In genomic region chr13:51201985-51202843, GRCm38 (mm10) we compare ENCODE assay signal across 8 mouse cellular contexts. TPM values are rescaled to one million over a fixed set of nuclear protein-coding genes. Genes with fewer than 3 reads are reported as not detected.
DNase-seq lines count a peak whose midpoint lies in the region; ATAC-seq and TF ChIP-seq lines count a peak whose summit lies in the region.
"Not testable (repeated sequence)": the region's sequence is repeated elsewhere in the genome, so short reads cannot be mapped to it uniquely, and the experiment has no call there.

No protein-coding gene starts in this region.

- H3K4me1 ChIP-seq in ES-E14 (ENCODE audit: control insufficient read depth in 2 of 2, insufficient read depth in 2 of 2, low read length in 2 of 2, poor library complexity in 1 of 2), result peaks cover 3 to 11% of the 10 kb centered on the region in 2 experiments; a peak in 1 of 4 replicates
- not testable (repeated sequence) for H3K4me1 ChIP-seq in embryonic facial prominence, embryonic 15.5 days; hindbrain, embryonic 13.5 days (replicated peaks); liver, embryonic 15.5 days (replicated peaks); midbrain, embryonic 13.5 days (replicated peaks); stomach, embryonic 14.5 days (ENCODE audit: control insufficient read depth, insufficient read depth, low read length)

- in situ Hi-C loops in ES-E14 (cut with MboI; ENCODE audit: low sequenced_read_pairs in 2 of 2, unreplicated experiment in 2 of 2), result not testable (repeated sequence)

- H3K36me3 ChIP-seq in ES-E14 (ENCODE audit: control insufficient read depth, insufficient read depth, low read length, poor library complexity, severe bottlenecking); embryonic facial prominence, embryonic 15.5 days; hindbrain, embryonic 13.5 days; liver, embryonic 15.5 days (replicated peaks); midbrain, embryonic 13.5 days; stomach, embryonic 14.5 days (ENCODE audit: control insufficient read depth, insufficient read depth, low read length): not testable (repeated sequence)

- not testable (repeated sequence) for H3K27me3 ChIP-seq in embryonic facial prominence, embryonic 15.5 days; hindbrain, embryonic 13.5 days; liver, embryonic 15.5 days; midbrain, embryonic 13.5 days; stomach, embryonic 14.5 days (ENCODE audit: control insufficient read depth, insufficient read depth, low read length)

- ATAC-seq in embryonic facial prominence, embryonic 15.5 days (ENCODE audit: insufficient number of reproducible peaks, low FRiP score, low TSS enrichment, low read depth); hindbrain, embryonic 13.5 days (ENCODE audit: low FRiP score); stomach, embryonic 14.5 days (ENCODE audit: insufficient number of reproducible peaks, insufficient read depth, low FRiP score, low read depth): not testable (repeated sequence)
- peak; percentile 78 for ATAC-seq in granulocyte monocyte progenitor cell, adult 5-6 weeks (replicated peaks; ENCODE audit: poor library complexity, severe bottlenecking)
- ATAC-seq in liver, embryonic 15.5 days (ENCODE audit: insufficient read depth), result peak; percentile 84
- ATAC-seq in midbrain, embryonic 13.5 days, result peak; percentile 84

- DNase-seq in ES-E14 (ENCODE audit: low read depth, low spot score); layer of hippocampus, adult 2 months (ENCODE audit: low spot score in 2 of 2): not testable (repeated sequence)

- not testable (repeated sequence) for H3K9me3 ChIP-seq in ES-E14 (ENCODE audit: control insufficient read depth, insufficient read depth, low read depth, low read length); embryonic facial prominence, embryonic 15.5 days (replicated peaks); hindbrain, embryonic 13.5 days; liver, embryonic 15.5 days (replicated peaks); midbrain, embryonic 13.5 days; stomach, embryonic 14.5 days (ENCODE audit: control insufficient read depth, low read depth, low read length)

- H3K4me3 ChIP-seq in ES-E14 (ENCODE audit: insufficient read depth in 1 of 2, low read depth in 1 of 2, low read length in 2 of 2, poor library complexity in 1 of 2, severe bottlenecking in 1 of 2), result peak overlapping the region; percentile 39 to 68
- peak overlapping the region; percentile 32 for H3K4me3 ChIP-seq in embryonic facial prominence, embryonic 15.5 days (replicated peaks)
- peak overlapping the region; percentile 36 for H3K4me3 ChIP-seq in hindbrain, embryonic 13.5 days
- H3K4me3 ChIP-seq in layer of hippocampus, adult 2 months, result peak overlapping the region; percentile 51
- not testable (repeated sequence) for H3K4me3 ChIP-seq in liver, embryonic 15.5 days (replicated peaks)
- H3K4me3 ChIP-seq in midbrain, embryonic 13.5 days (replicated peaks), result peak overlapping the region; percentile 33
- 0 out of 2 replicates have a peak overlapping the region, but pooled peaks have one; percentile 9 for H3K4me3 ChIP-seq in stomach, embryonic 14.5 days (ENCODE audit: low read depth, low read length)

- TF ChIP-seq CTCF in layer of hippocampus, adult 2 months (conservative IDR thresholded peaks at IDR 0.05), result not testable (repeated sequence)

- H3K9ac ChIP-seq in ES-E14 (ENCODE audit: insufficient read depth, low read depth, low read length, poor library complexity, severe bottlenecking), result peak overlapping the region; percentile 78
- H3K9ac ChIP-seq in embryonic facial prominence, embryonic 15.5 days; hindbrain, embryonic 13.5 days; liver, embryonic 15.5 days; midbrain, embryonic 13.5 days (replicated peaks); stomach, embryonic 14.5 days (replicated peaks; ENCODE audit: low read depth, low read length): not testable (repeated sequence)

- H3K4me2 ChIP-seq in embryonic facial prominence, embryonic 15.5 days (replicated peaks), result peak overlapping the region; percentile 55
- peak overlapping the region; percentile 56 for H3K4me2 ChIP-seq in hindbrain, embryonic 13.5 days
- peak overlapping the region; percentile 49 for H3K4me2 ChIP-seq in liver, embryonic 15.5 days
- H3K4me2 ChIP-seq in midbrain, embryonic 13.5 days (replicated peaks), result peak overlapping the region; percentile 56
- peak overlapping the region; percentile 47 for H3K4me2 ChIP-seq in stomach, embryonic 14.5 days (replicated peaks; ENCODE audit: low read depth, low read length)

- WGBS in embryonic facial prominence, embryonic 15.5 days, result 51% methylated on average over 29 of the region's 36 CpGs
- WGBS in hindbrain, embryonic 13.5 days, result 47% methylated on average over 31 of the region's 36 CpGs
- WGBS in liver, embryonic 15.5 days (ENCODE audit: insufficient replicate concordance), result 28% methylated on average over 32 of the region's 36 CpGs
- 49% methylated on average over 27 of the region's 36 CpGs for WGBS in midbrain, embryonic 13.5 days
- 41% methylated on average over 29 of the region's 36 CpGs for WGBS in stomach, embryonic 14.5 days

- H3K27ac ChIP-seq in ES-E14 (ENCODE audit: insufficient read depth, low read depth, low read length, poor library complexity, severe bottlenecking), result peak overlapping the region; percentile 91
- H3K27ac ChIP-seq in embryonic facial prominence, embryonic 15.5 days (replicated peaks); hindbrain, embryonic 13.5 days; liver, embryonic 15.5 days (replicated peaks); midbrain, embryonic 13.5 days; stomach, embryonic 14.5 days (ENCODE audit: low read length): not testable (repeated sequence)
- H3K27ac ChIP-seq in layer of hippocampus, adult 2 months, result peak overlapping the region; percentile 62; the same call in 1 of the 2 replicates

RNA-seq across cellular contexts. Expression of gene Nxnl2, which starts 31.4 kb away (rescaled TPM):
- total RNA-seq in ES-E14 (2012; rRNA removed), result 1.0 and 1.1 TPM in 2 replicates
- 3.1 and 4.4 TPM in 2 replicates for polyA plus RNA-seq in embryonic facial prominence, embryonic 15.5 days (2015; fragmentation: Nextera tagmentation; extraction: Ambion mirVana)
- not detected in 2 replicates for total RNA-seq in granulocyte monocyte progenitor cell, adult 5-6 weeks (2014; fragmentation: Nextera tagmentation)
- total RNA-seq in granulocyte monocyte progenitor cell, adult 5-6 weeks (2017), result not detected in 2 replicates
- 0.76 and 0.77 TPM in 2 replicates for polyA plus RNA-seq in hindbrain, embryonic 13.5 days (2015; fragmentation: Nextera tagmentation; extraction: Ambion mirVana)
- total RNA-seq in layer of hippocampus, adult 2 months (2021), result under 1 TPM in 1 of 2 experiments, not detected in 1; 0.31 TPM
- 0.10 and 0.12 TPM in 2 replicates for polyA plus RNA-seq in liver, embryonic 15.5 days (2015; fragmentation: Nextera tagmentation; extraction: Ambion mirVana)
- polyA plus RNA-seq in midbrain, embryonic 13.5 days (2015; fragmentation: Nextera tagmentation; extraction: Ambion mirVana), result 0.50 and 0.67 TPM in 2 replicates
- polyA plus RNA-seq in stomach, embryonic 14.5 days (2014; fragmentation: Nextera tagmentation; extraction: Ambion mirVana), result 1.0 and 1.1 TPM in 2 replicates
